Mouse (Mus musculus) heart, postnatal 0 days (tissue): ENCODE data around the gene Slc4a5.

Source experiments
- CTCF ChIP-seq: IDR thresholded peaks from 2 replicates; pipeline ENCODE4 v1.5.1; 2016; ENCODE audit warnings: antibody characterized with exemption, control low read depth, low read depth
- EP300 ChIP-seq: IDR thresholded peaks from 2 replicates; pipeline ENCODE4 v1.6.1; 2016; ENCODE audit warnings: antibody characterized with exemption, low read depth

DNA sequence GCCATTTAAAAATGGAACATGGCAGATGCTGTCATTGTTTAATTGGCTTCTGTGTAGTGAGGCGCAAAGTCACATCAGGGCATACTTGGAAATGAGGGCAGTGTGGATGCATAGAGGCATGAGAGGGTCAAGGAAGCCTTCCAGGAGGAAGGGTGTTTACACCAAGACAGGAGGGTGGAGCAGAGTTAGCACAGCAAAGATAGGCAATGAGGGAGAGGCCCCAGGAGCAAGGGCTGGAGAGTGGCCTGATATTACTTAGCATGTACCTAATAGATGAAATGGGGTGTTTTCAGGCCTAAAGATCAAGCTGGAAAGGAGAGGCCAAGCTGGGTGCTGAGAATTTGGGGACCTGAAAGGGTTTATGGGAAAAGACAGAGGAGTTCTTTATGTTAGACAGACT is 26.4 kb downstream of the Slc4a5 start:
- TF ChIP-seq EP300 (no peak), CTCF (no peak)
